In the genomic region with DNA sequence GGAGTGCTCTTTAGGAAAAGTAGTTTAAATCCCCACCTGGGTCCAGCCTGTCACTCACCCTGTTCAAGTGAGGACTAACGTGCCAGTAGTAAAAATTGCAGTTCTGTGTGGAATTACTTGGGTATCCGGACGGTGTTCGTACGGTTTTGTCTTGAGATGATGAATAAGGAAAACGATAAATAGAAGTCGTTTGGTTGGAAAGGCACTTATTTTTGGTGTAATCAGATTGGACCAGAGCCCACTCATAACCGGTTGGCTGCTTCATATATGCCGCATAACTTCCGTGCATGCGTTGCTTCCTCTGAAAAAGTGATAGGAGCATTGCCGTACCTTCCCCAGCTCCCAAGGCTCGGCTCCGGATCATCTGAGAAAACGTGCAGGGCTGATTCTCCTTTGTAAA, we compare ENCODE assay signal across 9 mouse cellular contexts. TPM values are rescaled to one million over a fixed set of nuclear protein-coding genes. Genes with fewer than 3 reads are reported as not detected.
DNase-seq lines count a peak whose midpoint lies in the region; ATAC-seq lines count a peak whose summit lies in the region.
"Had no signal": no experiment of that assay in that cellular context is flagged by ENCODE, and none has a peak within 500 bp of the region (broad histone marks: within the 10 kb centered on the region; RNA-seq: fewer than 3 reads in every experiment).

No protein-coding gene starts in this region.

- ATAC-seq in embryonic facial prominence, embryonic 14.5 days (ENCODE audit: low read depth) = peak; percentile 6; the same call in 1 of the 2 replicates
- ATAC-seq in intestine, embryonic 15.5 days = peak; percentile 20
- ATAC-seq in midbrain, embryonic 15.5 days (replicated peaks) = peak; percentile 29; the same call in 1 of the 2 replicates

- peaks cover 15% of the 10 kb centered on the region; the same call in 1 of the 2 replicates for H3K4me1 ChIP-seq in embryonic facial prominence, embryonic 14.5 days (ENCODE audit: control insufficient read depth, insufficient read depth, low read length)
- peaks cover 11% of the 10 kb centered on the region for H3K4me1 ChIP-seq in intestine, embryonic 15.5 days (replicated peaks)
- H3K4me1 ChIP-seq in midbrain, embryonic 15.5 days = peaks cover 24% of the 10 kb centered on the region

- peak overlapping the region; percentile 96 for H3K9ac ChIP-seq in embryonic facial prominence, embryonic 14.5 days (ENCODE audit: low read depth, low read length)
- H3K9ac ChIP-seq in intestine, embryonic 15.5 days = peak overlapping the region; percentile 92
- peak overlapping the region; percentile 93 for H3K9ac ChIP-seq in midbrain, embryonic 15.5 days

- H3K36me3 ChIP-seq in embryonic facial prominence, embryonic 14.5 days (ENCODE audit: control insufficient read depth, insufficient read depth, low read length) = peaks cover 10% of the 10 kb centered on the region; the same call in 1 of the 2 replicates
- 0 out of 2 replicates have a peak, but pooled peaks cover 5% of the 10 kb centered on the region for H3K36me3 ChIP-seq in intestine, embryonic 15.5 days
- no peaks in the 10 kb centered on the region for H3K36me3 ChIP-seq in midbrain, embryonic 15.5 days (replicated peaks)

- no peaks in the 10 kb centered on the region for H3K27me3 ChIP-seq in embryonic facial prominence, embryonic 14.5 days (replicated peaks; ENCODE audit: control insufficient read depth, insufficient read depth, low read length)
- H3K27me3 ChIP-seq in intestine, embryonic 15.5 days (replicated peaks) = no peaks in the 10 kb centered on the region
- H3K27me3 ChIP-seq in midbrain, embryonic 15.5 days (replicated peaks) = no peaks in the 10 kb centered on the region
- H3K27me3 ChIP-seq: Patski had no signal

- H3K4me3 ChIP-seq in embryonic facial prominence, embryonic 14.5 days (ENCODE audit: low read depth, low read length) = peak overlapping the region; percentile 99
- peak overlapping the region; percentile 93 for H3K4me3 ChIP-seq in intestine, embryonic 15.5 days (replicated peaks)
- peak overlapping the region; percentile 97 for H3K4me3 ChIP-seq in midbrain, embryonic 15.5 days

- 1% methylated on average over 15 of the region's 15 CpGs for WGBS in embryonic facial prominence, embryonic 14.5 days
- under 1% methylated on average over 15 of the region's 15 CpGs for WGBS in intestine, embryonic 15.5 days
- WGBS in midbrain, embryonic 15.5 days = under 1% methylated on average over 15 of the region's 15 CpGs

- DNase-seq in embryo, embryonic 10 days (ENCODE audit: low spot score) = peak; percentile 24
- no peak for DNase-seq in embryo, embryonic 9.5 days (ENCODE audit: extremely low spot score)
- DNase-seq in CD4-positive helper T cell, adult 2 months (ENCODE audit: low read depth, low spot score) = peak; percentile 68
- peak; percentile 56 for DNase-seq in embryonic facial prominence, embryonic 14.5 days (ENCODE audit: low spot score)
- DNase-seq in Muller cell, postnatal 12 days (ENCODE audit: inconsistent ontology term) = no peak
- DNase-seq in urinary bladder, adult 2 months (ENCODE audit: low spot score) = no peak

- H3K9me3 ChIP-seq in embryonic facial prominence, embryonic 14.5 days (ENCODE audit: control insufficient read depth, low read length) = no peaks in the 10 kb centered on the region
- H3K9me3 ChIP-seq in intestine, embryonic 15.5 days = no peaks in the 10 kb centered on the region
- H3K9me3 ChIP-seq in midbrain, embryonic 15.5 days = no peaks in the 10 kb centered on the region

- H3K27ac ChIP-seq in embryonic facial prominence, embryonic 14.5 days (replicated peaks; ENCODE audit: low read depth, low read length) = peak overlapping the region; percentile 63
- peak overlapping the region; percentile 87 for H3K27ac ChIP-seq in intestine, embryonic 15.5 days
- peak overlapping the region; percentile 81; the same call in 1 of the 2 replicates for H3K27ac ChIP-seq in midbrain, embryonic 15.5 days

- peak overlapping the region; percentile 64 for H3K4me2 ChIP-seq in embryonic facial prominence, embryonic 14.5 days (ENCODE audit: low read depth, low read length)
- peak overlapping the region; percentile 61 for H3K4me2 ChIP-seq in intestine, embryonic 15.5 days (replicated peaks)
- H3K4me2 ChIP-seq in midbrain, embryonic 15.5 days = peak overlapping the region; percentile 91

RNA-seq across cellular contexts. Expression of gene Bora, which starts 0.8 kb away (rescaled TPM):
- polyA plus RNA-seq in embryonic facial prominence, embryonic 14.5 days (2014; fragmentation: Nextera tagmentation; extraction: Ambion mirVana) = 26.7 and 43.7 TPM in 2 replicates
- polyA plus RNA-seq in intestine, embryonic 15.5 days (2015; fragmentation: Nextera tagmentation; extraction: Ambion mirVana) = 61.2 and 61.8 TPM in 2 replicates
- polyA plus RNA-seq in midbrain, embryonic 15.5 days (2015; fragmentation: Nextera tagmentation; extraction: Ambion mirVana) = 12.8 and 13.7 TPM in 2 replicates
- polyA plus RNA-seq in urinary bladder, adult 2 months (2012; rRNA removed) = 3.6 and 3.9 TPM in 2 replicates

RNA-seq across cellular contexts. Expression of gene Mzt1, which starts 0.8 kb away (rescaled TPM):
- 42.1 and 45.5 TPM in 2 replicates for polyA plus RNA-seq in embryonic facial prominence, embryonic 14.5 days (2014; fragmentation: Nextera tagmentation; extraction: Ambion mirVana)
- polyA plus RNA-seq in intestine, embryonic 15.5 days (2015; fragmentation: Nextera tagmentation; extraction: Ambion mirVana) = 60.8 and 70.6 TPM in 2 replicates
- polyA plus RNA-seq in midbrain, embryonic 15.5 days (2015; fragmentation: Nextera tagmentation; extraction: Ambion mirVana) = 104 and 113 TPM in 2 replicates
- polyA plus RNA-seq in urinary bladder, adult 2 months (2012; rRNA removed) = 34.4 and 36.6 TPM in 2 replicates

RNA-seq across cellular contexts. Expression of gene Pibf1, which starts 52.4 kb away (rescaled TPM):
- polyA plus RNA-seq in embryonic facial prominence, embryonic 14.5 days (2014; fragmentation: Nextera tagmentation; extraction: Ambion mirVana) = 17.3 and 17.5 TPM in 2 replicates
- 15.6 and 17.0 TPM in 2 replicates for polyA plus RNA-seq in intestine, embryonic 15.5 days (2015; fragmentation: Nextera tagmentation; extraction: Ambion mirVana)
- 15.8 and 17.4 TPM in 2 replicates for polyA plus RNA-seq in midbrain, embryonic 15.5 days (2015; fragmentation: Nextera tagmentation; extraction: Ambion mirVana)
- 7.8 and 8.2 TPM in 2 replicates for polyA plus RNA-seq in urinary bladder, adult 2 months (2012; rRNA removed)

RNA-seq across cellular contexts. Expression of gene Rpl36a-ps1, which starts 52.7 kb away (rescaled TPM):
- polyA plus RNA-seq in embryonic facial prominence, embryonic 14.5 days (2014; fragmentation: Nextera tagmentation; extraction: Ambion mirVana) = 1.6 and 3.7 TPM in 2 replicates
- 0.96 and 1.6 TPM in 2 replicates for polyA plus RNA-seq in intestine, embryonic 15.5 days (2015; fragmentation: Nextera tagmentation; extraction: Ambion mirVana)
- polyA plus RNA-seq in midbrain, embryonic 15.5 days (2015; fragmentation: Nextera tagmentation; extraction: Ambion mirVana) = not detected in 2 replicates
- polyA plus RNA-seq in urinary bladder, adult 2 months (2012; rRNA removed) = 9.9 and 15.6 TPM in 2 replicates

RNA-seq across cellular contexts. Expression of gene Dis3, which starts 52.8 kb away (rescaled TPM):
- polyA plus RNA-seq in embryonic facial prominence, embryonic 14.5 days (2014; fragmentation: Nextera tagmentation; extraction: Ambion mirVana) = 36.4 and 38.2 TPM in 2 replicates
- polyA plus RNA-seq in intestine, embryonic 15.5 days (2015; fragmentation: Nextera tagmentation; extraction: Ambion mirVana) = 27.2 and 31.9 TPM in 2 replicates
- polyA plus RNA-seq in midbrain, embryonic 15.5 days (2015; fragmentation: Nextera tagmentation; extraction: Ambion mirVana) = 20.8 and 22.5 TPM in 2 replicates
- polyA plus RNA-seq in urinary bladder, adult 2 months (2012; rRNA removed) = 13.0 and 14.0 TPM in 2 replicates

Comparison
In these comparisons a context has a peak if more than half of its experiments do, and no peak if none do; other contexts are left out.
1. DNase-seq: peak in embryo, embryonic 10 days (single experiment), CD4-positive helper T cell, adult 2 months (single experiment) and embryonic facial prominence, embryonic 14.5 days (single experiment); none in embryo, embryonic 9.5 days (single experiment), Muller cell, postnatal 12 days (single experiment) and urinary bladder, adult 2 months (single experiment).
2. Peak in every context shown above with its lines, with median percentiles within 50 percentile points of each other: ATAC-seq, H3K27ac ChIP-seq, H3K4me2 ChIP-seq, H3K4me3 ChIP-seq and H3K9ac ChIP-seq.